18 mouse cellular contexts compared by ENCODE assay signal in genomic region chr15:16532587-16532986, GRCm38 (mm10).
"Had no signal": no experiment of that assay in that cellular context is flagged by ENCODE, and none has a peak within 500 bp of the region (broad histone marks: within the 10 kb centered on the region; RNA-seq: fewer than 3 reads in every experiment).

No protein-coding gene starts in this region.

- DNase-seq: lung, adult 18-20 months; lung, embryonic 14.5 days; lung, postnatal 10 days; lung, postnatal 4 days; midbrain, embryonic 14.5 days; retina, postnatal 1 day; right cerebral cortex, adult 18-20 months; right cerebral cortex, postnatal 25 days; right cerebral cortex, postnatal 4 days; spleen, adult 18-20 months; thymus, adult 18-20 months; thymus, postnatal 14 days; thymus, postnatal 36 days had no signal

- ATAC-seq: midbrain, embryonic 16.5 days had no signal

- H3K9me3 ChIP-seq: midbrain, embryonic 12.5 days; neural tube, embryonic 13.5 days; neural tube, embryonic 15.5 days had no signal

- H3K4me1 ChIP-seq: midbrain, embryonic 12.5 days; neural tube, embryonic 13.5 days; neural tube, embryonic 15.5 days had no signal

- H3K4me3 ChIP-seq: midbrain, embryonic 12.5 days; myocyte; neural tube, embryonic 13.5 days; neural tube, embryonic 15.5 days had no signal

- H3K27me3 ChIP-seq: midbrain, embryonic 12.5 days; neural tube, embryonic 13.5 days; neural tube, embryonic 15.5 days had no signal

- H3K27ac ChIP-seq: midbrain, embryonic 12.5 days; neural tube, embryonic 13.5 days; neural tube, embryonic 15.5 days had no signal

- H3K4me2 ChIP-seq: lung, embryonic 14.5 days; midbrain, embryonic 12.5 days; neural tube, embryonic 13.5 days; neural tube, embryonic 15.5 days had no signal

- H3K36me3 ChIP-seq: midbrain, embryonic 12.5 days; neural tube, embryonic 13.5 days; neural tube, embryonic 15.5 days had no signal

- H3K9ac ChIP-seq: lung, embryonic 14.5 days; midbrain, embryonic 12.5 days; neural tube, embryonic 13.5 days; neural tube, embryonic 15.5 days had no signal
